Mouse (Mus musculus) midbrain, embryonic 10.5 days (tissue): Measurements from ENCODE around the gene Cib2. TPM values are rescaled to one million over a fixed set of nuclear protein-coding genes. Genes with fewer than 3 reads are reported as not detected.
A peak's percentile ranks its signal among the peaks of the same experiment; 100 is the strongest.

Source experiments
- DNase-seq: peaks from one replicate; pipeline ENCODE4 v3.0.0-alpha.2; 2017; ENCODE audit warnings: low spot score
- H3K27ac ChIP-seq: fragments of 300-500 bp; sonication (generic); replicated peaks from 2 replicates; pipeline ENCODE4 v1.5.1; 2016; ENCODE audit warnings: mild to moderate bottlenecking
- H3K27me3 ChIP-seq: fragments of 300-500 bp; sonication (generic); 2 replicates; pipeline ENCODE4 v1.6.1; 2016; ENCODE audit warnings: low read depth, mild to moderate bottlenecking; ENCODE audit not compliant: poor library complexity, severe bottlenecking
- H3K36me3 ChIP-seq: fragments of 300-500 bp; sonication (generic); 2 replicates; pipeline ENCODE4 v1.6.1; 2016; ENCODE audit warnings: mild to moderate bottlenecking, moderate library complexity
- H3K4me1 ChIP-seq: fragments of 300-500 bp; sonication (generic); 2 replicates; pipeline ENCODE4 v1.6.1; 2016
- H3K4me3 ChIP-seq: fragments of 300-500 bp; sonication (generic); 2 replicates; pipeline ENCODE4 v1.5.1; 2016; ENCODE audit warnings: mild to moderate bottlenecking, moderate library complexity
- H3K9me3 ChIP-seq: fragments of 300-500 bp; sonication (generic); replicated peaks from 2 replicates; pipeline ENCODE4 v1.6.1; 2016; ENCODE audit warnings: mild to moderate bottlenecking
- WGBS: fragments of 180-500 bp; shearing (Covaris S2); methylation state at CpG from one replicate; pipeline ENCODE4 v1.1.7; 2016; 5-methylcytosine and 5-hydroxymethylcytosine counted together
- polyA plus RNA-seq: library from polyadenylated mRNA; unstranded; fragments of >200 nt; fragmentation: Nextera tagmentation; extraction: Ambion mirVana; gene quantifications from 2 replicates; pipeline ENCODE4 v1.2.1, GENCODE M21; 2016

Cib2 gene
- polyA plus RNA-seq, 1 experiment from 2014 or later: 9.9 TPM

- Histone ChIP-seq H3K27ac (no peak overlapping the region), H3K4me3 (no peak overlapping the region), H3K27me3 (no peaks in the 10 kb centered on the region), H3K9me3 (no peaks in the 10 kb centered on the region), H3K4me1 (no peaks in the 10 kb centered on the region), H3K36me3 (no peaks in the 10 kb centered on the region)
- 81% methylated on average over 9 of the region's 9 CpGs for WGBS
- DNase-seq: no peak
Measured at GRCm38 (mm10) chr9:54571130-54571839, 11.3 kb upstream of the Cib2 start.

- Histone ChIP-seq H3K36me3 (no peaks in the 10 kb centered on the region), H3K4me1 (no peaks in the 10 kb centered on the region), H3K27me3 (no peaks in the 10 kb centered on the region), H3K4me3 (no peak overlapping the region), H3K27ac (no peak overlapping the region), H3K9me3 (no peaks in the 10 kb centered on the region)
- 44% methylated on average over 2 of the region's 2 CpGs for WGBS
- DNase-seq: no peak
Measured at GRCm38 (mm10) chr9:54568732-54569131, 8.7 kb upstream of the Cib2 start.

GRCm38 (mm10) chr9:54566958-54567357, 6.9 kb upstream of the Cib2 start:
- DNase-seq: no peak
- no peaks in the 10 kb centered on the region for H3K36me3 ChIP-seq
- no peaks in the 10 kb centered on the region for H3K9me3 ChIP-seq
- no peak overlapping the region for H3K27ac ChIP-seq
- H3K4me1 ChIP-seq: no peaks in the 10 kb centered on the region
- no peak overlapping the region for H3K4me3 ChIP-seq
- no peaks in the 10 kb centered on the region for H3K27me3 ChIP-seq
- WGBS: 64% methylated on average over 4 of the region's 4 CpGs

GRCm38 (mm10) chr9:54560831-54561601, 998 bp upstream of the Cib2 start:
- Histone ChIP-seq H3K36me3 (no peaks in the 10 kb centered on the region), H3K9me3 (no peaks in the 10 kb centered on the region), H3K4me1 (peaks cover 20% of the 10 kb centered on the region), H3K27me3 (peaks cover 23% of the 10 kb centered on the region), H3K27ac (no peak overlapping the region), H3K4me3 (no peak overlapping the region)
- 88% methylated on average over 8 of the region's 8 CpGs for WGBS
- no peak for DNase-seq

GRCm38 (mm10) chr9:54558731-54559130, 1.3 kb downstream of the Cib2 start:
- H3K36me3 ChIP-seq: no peaks in the 10 kb centered on the region
- no peak overlapping the region for H3K27ac ChIP-seq
- no peak for DNase-seq
- no peaks in the 10 kb centered on the region for H3K9me3 ChIP-seq
- H3K4me3 ChIP-seq: no peak overlapping the region
- peaks cover 23% of the 10 kb centered on the region for H3K27me3 ChIP-seq
- H3K4me1 ChIP-seq: peaks cover 20% of the 10 kb centered on the region
- WGBS: 69% methylated on average over 8 of the region's 8 CpGs

GRCm38 (mm10) chr9:54555044-54555443, 5.0 kb downstream of the Cib2 start:
- WGBS: 80% methylated on average over 2 of the region's 2 CpGs
- no peaks in the 10 kb centered on the region for H3K9me3 ChIP-seq
- peaks cover 12% of the 10 kb centered on the region for H3K4me1 ChIP-seq
- DNase-seq: no peak
- H3K27me3 ChIP-seq: peaks cover 23% of the 10 kb centered on the region
- H3K4me3 ChIP-seq: no peak overlapping the region
- H3K36me3 ChIP-seq: no peaks in the 10 kb centered on the region
- H3K27ac ChIP-seq: no peak overlapping the region

- 31% methylated on average over 5 of the region's 5 CpGs for WGBS
- no peak for DNase-seq
- Histone ChIP-seq H3K36me3 (no peaks in the 10 kb centered on the region), H3K4me3 (no peak overlapping the region), H3K4me1 (no peaks in the 10 kb centered on the region), H3K27me3 (no peaks in the 10 kb centered on the region), H3K27ac (no peak overlapping the region), H3K9me3 (no peaks in the 10 kb centered on the region)
Measured at GRCm38 (mm10) chr9:54552409-54552808, 7.6 kb downstream of the Cib2 start.

- DNase-seq: no peak
- no peaks in the 10 kb centered on the region for H3K27me3 ChIP-seq
- no peak overlapping the region for H3K4me3 ChIP-seq
- H3K9me3 ChIP-seq: no peaks in the 10 kb centered on the region
- H3K4me1 ChIP-seq: no peaks in the 10 kb centered on the region
- no peak overlapping the region for H3K27ac ChIP-seq
- H3K36me3 ChIP-seq: no peaks in the 10 kb centered on the region
- 82% methylated on average over 6 of the region's 6 CpGs for whole genome bisulfite sequencing
Measured at GRCm38 (mm10) chr9:54549433-54549832, 10.6 kb downstream of the Cib2 start.

GRCm38 (mm10) chr9:54547536-54547935, 12.5 kb downstream of the Cib2 start:
- H3K4me1 ChIP-seq: no peaks in the 10 kb centered on the region
- no peak overlapping the region for H3K4me3 ChIP-seq
- WGBS: 20% methylated on average over 5 of the region's 5 CpGs
- no peak overlapping the region for H3K27ac ChIP-seq
- no peaks in the 10 kb centered on the region for H3K36me3 ChIP-seq
- no peaks in the 10 kb centered on the region for H3K27me3 ChIP-seq
- no peaks in the 10 kb centered on the region for H3K9me3 ChIP-seq
- DNase-seq: peak; percentile 61

GRCm38 (mm10) chr9:54544954-54545315, 15.1 kb downstream of the Cib2 start:
- Histone ChIP-seq H3K4me1 (no peaks in the 10 kb centered on the region), H3K36me3 (no peaks in the 10 kb centered on the region), H3K27me3 (no peaks in the 10 kb centered on the region), H3K4me3 (no peak overlapping the region), H3K9me3 (no peaks in the 10 kb centered on the region), H3K27ac (no peak overlapping the region)
- no peak for DNase-seq
- 93% methylated on average over 4 of the region's 4 CpGs for WGBS

GRCm38 (mm10) chr9:54544212-54544953, 15.6 kb downstream of the Cib2 start:
- Histone ChIP-seq H3K27me3 (no peaks in the 10 kb centered on the region), H3K36me3 (no peaks in the 10 kb centered on the region), H3K27ac (no peak overlapping the region), H3K9me3 (no peaks in the 10 kb centered on the region), H3K4me1 (no peaks in the 10 kb centered on the region), H3K4me3 (no peak overlapping the region)
- no peak for DNase-seq
- 87% methylated on average over 9 of the region's 9 CpGs for WGBS

GRCm38 (mm10) chr9:54540801-54541200, 19.2 kb downstream of the Cib2 start:
- Histone ChIP-seq H3K9me3 (no peaks in the 10 kb centered on the region), H3K4me3 (no peak overlapping the region), H3K27me3 (no peaks in the 10 kb centered on the region), H3K4me1 (peaks cover 9% of the 10 kb centered on the region; the same call in 1 of the 2 replicates), H3K36me3 (no peaks in the 10 kb centered on the region), H3K27ac (no peak overlapping the region)
- no peak for DNase-seq
- WGBS: 80% methylated on average over 5 of the region's 5 CpGs

GRCm38 (mm10) chr9:54538684-54539083, 21.3 kb downstream of the Cib2 start, which contains the start of gene Sh2d7:
Gene Sh2d7 (plus strand): TSS chr9:54538984.
- Histone ChIP-seq H3K27ac (no peak within 1 kb of the TSS), H3K27me3 (no peaks in the 10 kb centered on the region), H3K4me3 (no peak within 1 kb of the TSS), H3K36me3 (no peaks in the 10 kb centered on the region), H3K4me1 (peaks cover 9% of the 10 kb centered on the region; the same call in 1 of the 2 replicates), H3K9me3 (no peaks in the 10 kb centered on the region)
- DNase-seq: no peak
- 92% methylated on average over 14 of the region's 14 CpGs for WGBS
